ENCODE assay signal across 14 mouse cellular contexts in the genomic region with DNA sequence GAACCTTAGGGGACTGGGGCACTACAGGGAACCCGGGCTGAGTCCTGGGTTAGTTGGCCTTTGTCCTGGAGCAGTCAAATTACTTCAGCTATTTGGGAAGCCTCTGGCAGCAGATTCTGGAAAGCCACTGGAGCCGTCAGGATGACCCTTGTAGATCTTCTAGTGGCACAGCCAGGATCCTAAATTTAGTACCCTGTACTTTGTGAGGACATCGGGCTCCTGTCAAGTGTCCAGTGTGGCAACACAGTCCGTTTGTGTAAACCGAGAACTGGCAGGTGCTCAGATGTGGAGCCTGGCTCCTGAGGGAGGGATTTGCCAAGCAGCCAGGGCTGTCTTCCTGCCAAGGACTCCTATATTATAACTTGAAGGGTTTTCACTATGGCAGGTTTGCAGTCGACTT.
DNase-seq lines count a peak whose midpoint lies in the region.
"Had no signal": no experiment of that assay in that cellular context is flagged by ENCODE, and none has a peak within 500 bp of the region (broad histone marks: within the 10 kb centered on the region; RNA-seq: fewer than 3 reads in every experiment).

No protein-coding gene starts in this region.

- H3K9me3 ChIP-seq in heart, embryonic 10.5 days = no peaks in the 10 kb centered on the region
- H3K9me3 ChIP-seq: hindbrain, embryonic 15.5 days had no signal

- peak overlapping the region; percentile 56; the same call in 1 of the 2 replicates for H3K27ac ChIP-seq in heart, embryonic 10.5 days
- H3K27ac ChIP-seq: hindbrain, embryonic 15.5 days had no signal

- intact Hi-C loops in left cerebral cortex, postnatal 10 days (cut with DNase I) = no loop called here

- peak; percentile 36 for DNase-seq in adrenal gland, adult 2 months
- DNase-seq in adrenal gland, postnatal 4 days (ENCODE audit: low spot score in 2 of 2) = no peak
- DNase-seq in gastrocnemius, adult 8-10 months (ENCODE audit: low spot score in 2 of 2) = peak; percentile 70 to 82
- DNase-seq in heart, embryonic 10.5 days (ENCODE audit: low spot score) = no peak
- DNase-seq in heart, postnatal 4 days = peak; percentile 36
- DNase-seq in left cerebral cortex, postnatal 10 days (ENCODE audit: extremely low spot score in 1 of 2, low spot score in 2 of 2) = no peak
- no peak for DNase-seq in layer of hippocampus, postnatal 14 days (ENCODE audit: low spot score in 2 of 2)
- DNase-seq in spleen, adult 18-20 months = no peak
- DNase-seq: kidney, adult 2 months; kidney, postnatal 4 days; midbrain, embryonic 14.5 days; right cerebral cortex, postnatal 4 days; thymus, postnatal 36 days had no signal

- H3K4me1 ChIP-seq in heart, embryonic 10.5 days = peaks cover 39% of the 10 kb centered on the region
- H3K4me1 ChIP-seq: hindbrain, embryonic 15.5 days had no signal

- H3K4me3 ChIP-seq in heart, embryonic 10.5 days = no peak overlapping the region
- H3K4me3 ChIP-seq: hindbrain, embryonic 15.5 days had no signal

- H3K36me3 ChIP-seq in heart, embryonic 10.5 days = no peaks in the 10 kb centered on the region
- H3K36me3 ChIP-seq: hindbrain, embryonic 15.5 days had no signal

- no peaks in the 10 kb centered on the region for H3K27me3 ChIP-seq in heart, embryonic 10.5 days (ENCODE audit: insufficient read depth, poor library complexity, severe bottlenecking)
- H3K27me3 ChIP-seq: hindbrain, embryonic 15.5 days had no signal

- WGBS in heart, embryonic 10.5 days = 63% methylated on average over 6 of the region's 6 CpGs

Comparison
In these comparisons a context has a peak if more than half of its experiments do, and no peak if none do; other contexts are left out.
1. DNase-seq: peak in adrenal gland, adult 2 months (single experiment), gastrocnemius, adult 8-10 months (2 of 2) and heart, postnatal 4 days (single experiment); none in adrenal gland, postnatal 4 days (0 of 2), heart, embryonic 10.5 days (single experiment), left cerebral cortex, postnatal 10 days (0 of 2), layer of hippocampus, postnatal 14 days (0 of 2) and spleen, adult 18-20 months (0 of 2).